Mouse (Mus musculus) heart, embryonic 14.5 days (tissue): ENCODE measurements around the gene Dync1li1. TPM values are rescaled to one million over a fixed set of nuclear protein-coding genes. Genes with fewer than 3 reads are reported as not detected.

Experiments used
- ATAC-seq: fragments of 200-750 bp; cut with Nextera tagmentation; 2 replicates; pipeline ENCODE4 v1.8.0; 2017; ENCODE audit warnings: low read depth, moderate TSS enrichment; ENCODE audit not compliant: insufficient number of reproducible peaks, insufficient read depth, low FRiP score
- H3K27ac ChIP-seq, 2 experiments: fragments of 200-500 bp in 1 of 2; fragments of 300-500 bp in 1 of 2; sonication (generic) in 1 of 2; replicated peaks in 1 of 2; 2 replicates each; pipeline ENCODE4 v1.5.1; 2012 to 2014; ENCODE audit warnings: low read depth in 2 of 2, low read length in 2 of 2, control low read depth in 1 of 2, mild to moderate bottlenecking in 1 of 2, mixed read lengths in 1 of 2; ENCODE audit not compliant: control insufficient read depth in 1 of 2, insufficient read depth in 1 of 2
- H3K27me3 ChIP-seq: fragments of 300-500 bp; sonication (generic); 2 replicates; pipeline ENCODE4 v1.6.1; 2014; ENCODE audit warnings: mild to moderate bottlenecking, low read length, control low read depth; ENCODE audit not compliant: control insufficient read depth, insufficient read depth
- H3K36me3 ChIP-seq: fragments of 300-500 bp; sonication (generic); 2 replicates; pipeline ENCODE4 v1.6.1; 2014; ENCODE audit warnings: mild to moderate bottlenecking, control low read depth, low read length, mixed read lengths; ENCODE audit not compliant: control insufficient read depth, insufficient read depth
- H3K4me1 ChIP-seq, 2 experiments: fragments of 200-500 bp in 1 of 2; fragments of 300-500 bp in 1 of 2; sonication (generic) in 1 of 2; 2 replicates each; pipeline ENCODE4 v1.6.1; 2012 to 2014; ENCODE audit warnings: low read length in 2 of 2, control low read depth in 1 of 2, mixed read lengths in 1 of 2; ENCODE audit not compliant: control insufficient read depth in 2 of 2, insufficient read depth in 2 of 2
- H3K4me2 ChIP-seq: fragments of 300-500 bp; sonication (generic); 2 replicates; pipeline ENCODE4 v1.6.1; 2014; ENCODE audit warnings: mild to moderate bottlenecking, low read length
- H3K4me3 ChIP-seq, 2 experiments: fragments of 200-500 bp in 1 of 2; fragments of 300-500 bp in 1 of 2; sonication (generic) in 1 of 2; 2 replicates each; pipeline ENCODE4 v1.5.1; 2012 to 2014; ENCODE audit warnings: low read length in 2 of 2, mild to moderate bottlenecking in 2 of 2, control low read depth in 1 of 2, low read depth in 1 of 2, moderate library complexity in 1 of 2; ENCODE audit not compliant: control insufficient read depth in 1 of 2, insufficient read depth in 1 of 2
- H3K9ac ChIP-seq: fragments of 300-500 bp; sonication (generic); 2 replicates; pipeline ENCODE4 v1.6.1; 2014; ENCODE audit warnings: mild to moderate bottlenecking, low read length
- H3K9me3 ChIP-seq: fragments of 300-500 bp; sonication (generic); 2 replicates; pipeline ENCODE4 v1.6.1; 2016; ENCODE audit warnings: low read length, control low read depth; ENCODE audit not compliant: control insufficient read depth
- WGBS: fragments of 180-500 bp; shearing (Covaris S2); extraction: QIAGEN DNeasy Blood & Tissue Kit; methylation state at CpG from one replicate; pipeline ENCODE4 v1.1.7; 2014; 5-methylcytosine and 5-hydroxymethylcytosine counted together
- polyA plus RNA-seq: library from polyadenylated mRNA; unstranded; fragments of >200 nt; fragmentation: Nextera tagmentation; extraction: Ambion mirVana; gene quantifications from 2 replicates; pipeline ENCODE4 v1.2.1, GENCODE M21; 2014

Dync1li1 gene
- polyA plus RNA-seq, 1 experiment from 2014 or later = 80.1 TPM

DNA sequence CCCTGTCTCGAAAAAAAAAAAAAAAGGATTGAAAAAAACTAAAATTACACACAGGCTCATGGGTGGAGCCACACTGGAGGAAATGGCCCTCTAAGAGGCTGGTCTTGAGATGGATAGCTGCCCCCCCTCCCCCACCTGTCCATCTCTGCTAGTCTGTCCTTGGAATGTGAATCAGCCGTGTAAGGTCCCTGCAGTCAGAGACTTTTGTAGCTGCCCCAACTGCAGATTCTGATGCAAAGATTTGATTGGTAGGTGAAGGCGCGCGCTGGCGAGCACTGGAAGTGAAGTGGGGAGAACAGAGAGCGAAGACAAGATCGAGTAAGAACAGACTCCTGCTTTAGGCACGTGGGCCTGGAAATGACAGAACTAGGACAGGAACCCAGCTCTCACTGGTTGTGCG is 21.7 kb upstream of the Dync1li1 start:
- H3K27ac ChIP-seq = peak overlapping the region in 1 of 2 experiments; percentile 92; a peak in 2 of 4 replicates
- 78% methylated on average over 10 of the region's 10 CpGs for WGBS
- ATAC-seq = no peak

DNA sequence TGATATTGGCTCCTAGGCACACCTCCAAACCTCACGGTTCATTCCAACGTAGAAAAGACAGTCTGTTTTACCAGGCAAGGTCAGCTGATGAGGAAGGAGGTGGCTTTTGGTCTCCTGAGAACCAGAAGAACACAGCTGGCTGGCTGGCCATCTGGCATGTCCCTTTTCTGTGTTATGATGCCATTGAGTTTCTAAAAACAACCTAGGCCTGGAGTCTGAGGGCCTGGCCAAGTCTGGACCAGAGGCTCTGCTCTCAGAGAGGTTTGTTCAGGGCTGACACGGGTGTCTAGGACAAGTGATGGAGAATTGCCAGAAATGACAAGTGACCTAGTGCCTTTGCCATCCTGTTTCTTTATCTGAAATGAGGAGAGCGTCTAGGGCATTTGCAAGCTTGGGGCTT is 20.5 kb upstream of the Dync1li1 start:
- Histone ChIP-seq H3K36me3 (no peaks in the 10 kb centered on the region), H3K27ac (peak overlapping the region; percentile 91 to 92), H3K9ac (peak overlapping the region; percentile 36; the same call in 1 of the 2 replicates), H3K4me2 (peak overlapping the region; percentile 12; the same call in 1 of the 2 replicates), H3K4me3 (no peak overlapping the region), H3K9me3 (no peaks in the 10 kb centered on the region), H3K4me1 (peaks cover 19 to 35% of the 10 kb centered on the region in 2 experiments), H3K27me3 (no peaks in the 10 kb centered on the region)
- WGBS = 22% methylated on average over 4 of the region's 4 CpGs
- peak; percentile 84 for ATAC-seq

More for the DNA sequence above, 21.7 kb upstream of the Dync1li1 start:
- no peaks in the 10 kb centered on the region for H3K27me3 ChIP-seq
- H3K9me3 ChIP-seq = no peaks in the 10 kb centered on the region
- H3K4me3 ChIP-seq = no peak overlapping the region
- H3K36me3 ChIP-seq = no peaks in the 10 kb centered on the region
- peaks cover 19 to 35% of the 10 kb centered on the region in 2 experiments for H3K4me1 ChIP-seq
- H3K4me2 ChIP-seq = no peak overlapping the region
- H3K9ac ChIP-seq = no peak overlapping the region

DNA sequence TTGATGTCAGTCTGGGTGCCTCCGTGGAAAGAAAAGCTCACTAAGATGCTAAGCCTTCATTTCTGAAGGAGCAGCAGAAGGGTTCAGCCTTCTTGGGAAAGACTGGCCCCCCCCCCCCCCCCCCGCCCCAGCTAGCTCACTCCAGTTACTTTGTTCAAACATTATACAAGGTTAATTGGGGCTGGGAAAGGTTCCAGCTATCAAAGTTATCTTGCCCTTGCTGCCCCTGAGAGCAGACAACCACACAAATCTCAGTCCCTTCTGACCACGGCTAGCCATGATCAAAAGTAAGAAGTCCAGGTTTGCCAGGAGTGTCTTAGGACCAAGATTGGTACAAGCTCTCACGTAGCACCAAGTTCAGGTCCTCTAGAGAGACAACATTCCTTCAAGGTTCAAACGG is 19.6 kb upstream of the Dync1li1 start:
- Histone ChIP-seq H3K36me3 (no peaks in the 10 kb centered on the region), H3K4me1 (peaks cover 18 to 38% of the 10 kb centered on the region in 2 experiments), H3K9me3 (no peaks in the 10 kb centered on the region), H3K4me3 (no peak overlapping the region), H3K27ac (peak overlapping the region; percentile 91 to 92), H3K27me3 (no peaks in the 10 kb centered on the region), H3K9ac (no peak overlapping the region), H3K4me2 (no peak overlapping the region)
- no peak for ATAC-seq
- 53% methylated on average over 4 of the region's 5 CpGs for WGBS

DNA sequence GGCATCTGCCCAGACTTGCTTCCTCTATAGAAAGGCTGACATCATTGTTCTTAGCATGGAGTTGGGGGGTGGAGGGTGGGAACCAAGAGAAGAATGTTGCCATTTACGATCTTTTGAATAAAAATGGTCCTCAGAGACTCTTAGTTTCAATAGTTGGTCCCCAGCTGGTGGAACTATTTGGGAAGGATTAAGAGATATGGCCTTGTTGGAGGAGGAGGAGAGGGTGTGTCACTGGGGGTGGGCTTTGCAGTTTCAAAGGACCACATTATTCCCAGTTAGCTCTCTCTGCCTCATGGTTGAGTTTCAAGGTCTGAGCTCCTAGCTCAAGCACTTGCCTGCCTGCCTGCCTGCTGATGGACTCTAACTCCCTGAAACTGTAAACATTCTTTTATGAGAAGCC is 16.6 kb upstream of the Dync1li1 start:
- H3K4me1 ChIP-seq = peaks cover 12 to 31% of the 10 kb centered on the region in 2 experiments
- ATAC-seq = no peak
- H3K9ac ChIP-seq = no peak overlapping the region
- H3K9me3 ChIP-seq = no peaks in the 10 kb centered on the region
- no peak overlapping the region for H3K4me3 ChIP-seq
- 53% methylated on average over 1 of the region's 1 CpGs for WGBS
- no peaks in the 10 kb centered on the region for H3K27me3 ChIP-seq
- no peak overlapping the region for H3K27ac ChIP-seq
- H3K36me3 ChIP-seq = no peaks in the 10 kb centered on the region
- H3K4me2 ChIP-seq = no peak overlapping the region

DNA sequence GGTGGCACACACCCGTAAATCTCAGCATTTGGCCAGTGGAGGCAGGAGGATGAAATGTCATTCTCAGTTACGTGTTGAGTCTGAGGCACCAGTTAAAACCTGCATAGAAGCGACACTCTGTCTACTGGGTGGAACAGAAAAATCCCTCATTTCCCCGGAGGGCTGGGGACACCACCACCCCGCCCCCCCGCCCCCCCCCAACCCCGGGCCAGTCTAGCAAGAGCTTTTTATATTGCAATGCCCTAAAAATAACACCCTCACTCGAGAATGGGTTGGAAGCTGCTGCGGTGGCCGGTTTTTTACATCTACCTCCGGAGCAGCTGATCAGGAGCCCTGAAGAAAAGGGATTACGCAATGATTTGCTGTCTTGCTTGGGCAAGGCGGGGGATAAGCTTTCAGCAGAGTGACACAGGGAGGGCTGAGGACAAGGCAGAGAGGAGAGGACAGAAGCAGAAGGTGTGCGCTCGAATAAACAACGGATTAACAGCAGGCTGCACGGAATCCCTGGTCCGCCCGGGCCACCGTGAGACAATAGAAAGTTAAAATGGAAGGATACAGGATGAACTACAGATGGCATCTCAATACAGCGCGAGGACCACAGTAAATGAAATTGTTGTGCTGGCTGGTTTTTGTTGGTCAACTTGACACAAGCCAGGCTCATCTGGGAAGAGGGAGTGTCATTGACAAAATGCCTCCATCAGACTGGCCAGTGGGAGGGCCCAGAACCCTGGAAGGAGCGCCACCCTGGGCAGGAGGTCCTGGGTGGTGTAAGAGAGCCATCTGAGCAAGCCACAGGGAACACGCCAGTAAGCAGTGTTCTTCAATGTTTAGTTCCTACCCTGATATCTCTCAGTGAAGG is 15.7 kb upstream of the Dync1li1 start:
- Histone ChIP-seq H3K9me3 (no peaks in the 10 kb centered on the region), H3K4me2 (peak overlapping the region; percentile 78), H3K4me3 (peak overlapping the region; percentile 28 to 57), H3K9ac (peak overlapping the region; percentile 72), H3K27me3 (no peaks in the 10 kb centered on the region), H3K4me1 (peaks cover 3 to 22% of the 10 kb centered on the region in 2 experiments), H3K36me3 (no peaks in the 10 kb centered on the region), H3K27ac (peak overlapping the region; percentile 76 to 92)
- ATAC-seq = no peak
- WGBS = 3% methylated on average over 24 of the region's 24 CpGs

DNA sequence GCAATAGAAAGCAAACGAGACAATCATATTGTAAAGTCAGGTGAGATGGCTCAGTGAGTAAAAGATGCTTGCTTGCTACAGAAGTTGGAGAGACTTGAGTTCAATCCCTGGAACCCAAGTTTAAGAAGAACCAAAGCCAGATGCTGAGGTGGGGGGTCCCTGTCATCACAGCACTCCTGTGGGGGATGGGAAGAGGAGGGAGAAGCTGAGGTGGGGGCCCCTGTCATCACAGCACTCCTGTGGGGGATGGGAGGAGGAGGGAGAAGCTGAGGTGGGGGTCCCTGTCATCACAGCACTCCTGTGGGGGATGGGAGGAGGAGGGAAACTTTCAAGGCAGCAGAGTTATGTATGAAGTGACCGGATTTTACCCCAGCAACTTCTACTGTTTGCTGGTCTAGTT is 15.0 kb upstream of the Dync1li1 start:
- Histone ChIP-seq H3K4me2 (peak overlapping the region; percentile 78), H3K9ac (peak overlapping the region; percentile 72; the same call in 1 of the 2 replicates), H3K4me1 (peaks cover 2 to 18% of the 10 kb centered on the region in 2 experiments; a peak in 3 of 4 replicates), H3K36me3 (no peaks in the 10 kb centered on the region), H3K9me3 (no peaks in the 10 kb centered on the region), H3K4me3 (no peak overlapping the region), H3K27ac (peak overlapping the region in 1 of 2 experiments; percentile 76; a peak in 2 of 4 replicates), H3K27me3 (no peaks in the 10 kb centered on the region)
- WGBS = 47% methylated on average over 2 of the region's 2 CpGs
- no peak for ATAC-seq

DNA sequence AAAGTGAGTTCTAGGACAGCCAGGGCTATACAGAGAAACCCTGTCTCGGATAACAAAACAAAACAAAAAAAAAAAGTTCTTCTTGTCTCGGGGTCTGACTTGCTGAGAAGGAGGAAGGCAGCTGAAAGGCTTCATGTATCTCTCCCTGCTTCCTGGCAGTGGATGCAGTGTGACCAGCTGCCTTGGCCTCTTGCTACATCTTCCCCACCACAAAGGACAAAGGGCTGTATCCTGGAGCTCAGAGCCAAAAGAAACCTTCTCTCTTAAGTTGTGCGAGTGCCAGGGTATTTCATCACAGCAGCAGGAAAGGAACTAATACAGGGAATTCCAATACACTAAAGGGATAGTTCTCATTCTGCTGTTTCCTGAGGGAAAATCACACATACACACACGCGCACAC is 10.0 kb upstream of the Dync1li1 start:
- Histone ChIP-seq H3K4me3 (no peak overlapping the region), H3K4me2 (no peak overlapping the region), H3K9me3 (no peaks in the 10 kb centered on the region), H3K9ac (no peak overlapping the region), H3K27me3 (no peaks in the 10 kb centered on the region), H3K36me3 (no peaks in the 10 kb centered on the region), H3K4me1 (peaks cover 0 to 2% of the 10 kb centered on the region in 2 experiments; a peak in 2 of 4 replicates), H3K27ac (no peak overlapping the region)
- WGBS = 76% methylated on average over 5 of the region's 5 CpGs
- no peak for ATAC-seq
